Mouse (Mus musculus) midbrain, embryonic 14.5 days (tissue): ENCODE measurements at regions not wholly inside any gene's neighbourhood (a gene's known extent, or its start where the extent isn't known, plus 50 kb on each side); places are given as distances from the start of the nearest gene placed in this dataset.
"Not testable (repeated sequence)": the region's sequence is repeated elsewhere in the genome, so short reads cannot be mapped to it uniquely, and the experiment has no call there.

Experiments used
- ATAC-seq: fragments of 200-750 bp; cut with Nextera tagmentation; 2 replicates; pipeline ENCODE4 v1.8.0; 2017; ENCODE audit warnings: moderate number of reproducible peaks, moderate library complexity; ENCODE audit not compliant: low FRiP score, low TSS enrichment
- DNase-seq: peaks from one replicate; pipeline ENCODE4 v3.0.0-alpha.2; 2015
- H3K27ac ChIP-seq: fragments of 300-500 bp; sonication (generic); replicated peaks from 2 replicates; pipeline ENCODE4 v1.5.1; 2014; ENCODE audit warnings: mild to moderate bottlenecking, low read depth, low read length, moderate library complexity
- H3K27me3 ChIP-seq: fragments of 300-500 bp; sonication (generic); 2 replicates; pipeline ENCODE4 v1.6.1; 2014; ENCODE audit warnings: low read length, control low read depth, mixed read lengths; ENCODE audit not compliant: control insufficient read depth, insufficient read depth
- H3K36me3 ChIP-seq: fragments of 300-500 bp; sonication (generic); 2 replicates; pipeline ENCODE4 v1.6.1; 2014; ENCODE audit warnings: low read length, control low read depth; ENCODE audit not compliant: control insufficient read depth, insufficient read depth
- H3K4me1 ChIP-seq: fragments of 300-500 bp; sonication (generic); 2 replicates; pipeline ENCODE4 v1.6.1; 2014; ENCODE audit warnings: mild to moderate bottlenecking, antibody characterized with exemption, low read length, control low read depth; ENCODE audit not compliant: control insufficient read depth, insufficient read depth
- H3K4me2 ChIP-seq: fragments of 300-500 bp; sonication (generic); 2 replicates; pipeline ENCODE4 v1.6.1; 2014; ENCODE audit warnings: mild to moderate bottlenecking, low read length, moderate library complexity
- H3K4me3 ChIP-seq: fragments of 300-500 bp; sonication (generic); replicated peaks from 2 replicates; pipeline ENCODE4 v1.5.1; 2014; ENCODE audit warnings: low read depth, low read length
- H3K9ac ChIP-seq: fragments of 300-500 bp; sonication (generic); replicated peaks from 2 replicates; pipeline ENCODE4 v1.6.1; 2014; ENCODE audit warnings: mild to moderate bottlenecking, low read length, moderate library complexity
- H3K9me3 ChIP-seq: fragments of 300-500 bp; sonication (generic); 2 replicates; pipeline ENCODE4 v1.6.1; 2016; ENCODE audit warnings: low read length, control low read depth, mixed read lengths; ENCODE audit not compliant: control insufficient read depth
- WGBS: fragments of 180-500 bp; shearing (Covaris S2); extraction: QIAGEN DNeasy Blood & Tissue Kit; methylation state at CpG from one replicate; pipeline ENCODE4 v1.1.7; 2014; 5-methylcytosine and 5-hydroxymethylcytosine counted together

GRCm38 (mm10) chr4:28235516-28235915 is 577.4 kb upstream of the Epha7 start:
- peak; percentile 13 for DNase-seq
- not testable (repeated sequence) for H3K9ac ChIP-seq

GRCm38 (mm10) chr4:28242272-28242671 is 570.7 kb upstream of the Epha7 start:
- H3K9ac ChIP-seq: no peak overlapping the region
- H3K27ac ChIP-seq: no peak overlapping the region
- no peak overlapping the region for H3K4me2 ChIP-seq
- WGBS: 95% methylated on average over 1 of the region's 1 CpGs
- ATAC-seq: no peak
- H3K4me3 ChIP-seq: no peak overlapping the region
- DNase-seq: no peak
- H3K36me3 ChIP-seq: no peaks in the 10 kb centered on the region
- no peaks in the 10 kb centered on the region for H3K9me3 ChIP-seq
- H3K4me1 ChIP-seq: no peaks in the 10 kb centered on the region
- no peaks in the 10 kb centered on the region for H3K27me3 ChIP-seq

More at GRCm38 (mm10) chr4:28235516-28235915, 577.4 kb upstream of the Epha7 start:
- H3K27me3 ChIP-seq, H3K9me3 ChIP-seq, ATAC-seq, H3K4me2 ChIP-seq, H3K4me3 ChIP-seq, H3K27ac ChIP-seq, H3K4me1 ChIP-seq, H3K36me3 ChIP-seq: not testable (repeated sequence)
